Mouse (Mus musculus): ENCODE results near the gene Dcaf10. TPM values are rescaled to one million over a fixed set of nuclear protein-coding genes. Genes with fewer than 3 reads are reported as not detected.
A peak's percentile ranks its signal among the peaks of the same experiment; 100 is the strongest.
"Not testable (repeated sequence)": the region's sequence is repeated elsewhere in the genome, so short reads cannot be mapped to it uniquely, and the experiment has no call there.

Dcaf10 gene
- polyA plus RNA-seq, 1 experiment from 2014 or later, result 8.9 TPM

GRCm38 (mm10) chr4:45341226-45341625 is 675 bp upstream of the Dcaf10 start:
- peak overlapping the region; percentile 95 for H3K4me2 ChIP-seq (replicated peaks; ENCODE audit: low read depth, low read length)
- H3K9ac ChIP-seq (replicated peaks; ENCODE audit: low read length), result peak overlapping the region; percentile 97
- H3K4me1 ChIP-seq (ENCODE audit: insufficient read depth, low read length), result peaks cover 18% of the 10 kb centered on the region
- no peaks in the 10 kb centered on the region for H3K36me3 ChIP-seq (ENCODE audit: insufficient read depth, low read length)
- no peak for ATAC-seq (ENCODE audit: low FRiP score, low TSS enrichment)
- no peaks in the 10 kb centered on the region for H3K27me3 ChIP-seq (ENCODE audit: insufficient read depth, low read length)
- 57% methylated on average over 9 of the region's 9 CpGs for WGBS
- H3K4me3 ChIP-seq (ENCODE audit: low read length), result peak overlapping the region; percentile 99
- H3K27ac ChIP-seq (ENCODE audit: low read length), result peak overlapping the region; percentile 98
- H3K9me3 ChIP-seq (ENCODE audit: low read length), result no peaks in the 10 kb centered on the region

- WGBS, result under 1% methylated on average over 71 of the region's 76 CpGs
- peak within 1 kb of the TSS; percentile 98 for H3K27ac ChIP-seq (ENCODE audit: low read length)
- peaks cover 18% of the 10 kb centered on the region for H3K4me1 ChIP-seq (ENCODE audit: insufficient read depth, low read length)
- ATAC-seq (ENCODE audit: low FRiP score, low TSS enrichment), result peak; percentile 90
- no peaks in the 10 kb centered on the region for H3K27me3 ChIP-seq (ENCODE audit: insufficient read depth, low read length)
- H3K4me2 ChIP-seq (replicated peaks; ENCODE audit: low read depth, low read length), result peak within 1 kb of the TSS; percentile 95
- no peaks in the 10 kb centered on the region for H3K9me3 ChIP-seq (ENCODE audit: low read length)
- 0 out of 2 replicates have a peak, but pooled peaks cover 4% of the 10 kb centered on the region for H3K36me3 ChIP-seq (ENCODE audit: insufficient read depth, low read length)
- H3K9ac ChIP-seq (replicated peaks; ENCODE audit: low read length), result peak within 1 kb of the TSS; percentile 97
- peak within 1 kb of the TSS; percentile 99 for H3K4me3 ChIP-seq (ENCODE audit: low read length)
These were observed 620 bp downstream of the Dcaf10 start, which contains the start of gene Exosc3 for GRCm38 (mm10) chr4:45342286-45343155. TSS of gene Exosc3 (minus strand) at chr4:45342732.

- ATAC-seq (ENCODE audit: low FRiP score, low TSS enrichment), result no peak
- Histone ChIP-seq H3K9ac (replicated peaks; ENCODE audit: low read length) (no peak overlapping the region), H3K4me3 (ENCODE audit: low read length) (no peak overlapping the region), H3K9me3 (ENCODE audit: low read length) (no peaks in the 10 kb centered on the region), H3K4me2 (replicated peaks; ENCODE audit: low read depth, low read length) (no peak overlapping the region), H3K27ac (ENCODE audit: low read length) (no peak overlapping the region), H3K4me1 (ENCODE audit: insufficient read depth, low read length) (no peaks in the 10 kb centered on the region), H3K36me3 (ENCODE audit: insufficient read depth, low read length) (peaks cover 11% of the 10 kb centered on the region), H3K27me3 (ENCODE audit: insufficient read depth, low read length) (no peaks in the 10 kb centered on the region)
- WGBS, result 87% methylated on average over 3 of the region's 3 CpGs
These were observed 14.8 kb downstream of the Dcaf10 start for GRCm38 (mm10) chr4:45356653-45357052.

GRCm38 (mm10) chr4:45371261-45371660 is 29.4 kb downstream of the Dcaf10 start:
- Histone ChIP-seq H3K27me3 (ENCODE audit: insufficient read depth, low read length) (no peaks in the 10 kb centered on the region), H3K9me3 (ENCODE audit: low read length) (no peaks in the 10 kb centered on the region), H3K27ac (ENCODE audit: low read length) (no peak overlapping the region), H3K4me2 (replicated peaks; ENCODE audit: low read depth, low read length) (no peak overlapping the region), H3K4me1 (ENCODE audit: insufficient read depth, low read length) (peaks cover 9% of the 10 kb centered on the region; the same call in 1 of the 2 replicates), H3K4me3 (ENCODE audit: low read length) (no peak overlapping the region), H3K36me3 (ENCODE audit: insufficient read depth, low read length) (peaks cover 38% of the 10 kb centered on the region), H3K9ac (replicated peaks; ENCODE audit: low read length) (no peak overlapping the region)
- no peak for ATAC-seq (ENCODE audit: low FRiP score, low TSS enrichment)
- WGBS, result 83% methylated on average over 3 of the region's 3 CpGs

- Histone ChIP-seq H3K9me3 (ENCODE audit: low read length) (no peaks in the 10 kb centered on the region), H3K4me1 (ENCODE audit: insufficient read depth, low read length) (peaks cover 9% of the 10 kb centered on the region; the same call in 1 of the 2 replicates)
These were observed 33.0 kb downstream of the Dcaf10 start for GRCm38 (mm10) chr4:45374879-45375278.

GRCm38 (mm10) chr4:45376573-45376972 is 34.7 kb downstream of the Dcaf10 start:
- H3K9ac ChIP-seq (replicated peaks; ENCODE audit: low read length), result no peak overlapping the region
- H3K27ac ChIP-seq (ENCODE audit: low read length), result no peak overlapping the region
- peaks cover 9% of the 10 kb centered on the region; the same call in 1 of the 2 replicates for H3K4me1 ChIP-seq (ENCODE audit: insufficient read depth, low read length)
- no peak overlapping the region for H3K4me3 ChIP-seq (ENCODE audit: low read length)
- no peaks in the 10 kb centered on the region for H3K27me3 ChIP-seq (ENCODE audit: insufficient read depth, low read length)
- WGBS, result 79% methylated on average over 4 of the region's 4 CpGs
- no peaks in the 10 kb centered on the region for H3K9me3 ChIP-seq (ENCODE audit: low read length)
- no peak for ATAC-seq (ENCODE audit: low FRiP score, low TSS enrichment)
- peaks cover 31% of the 10 kb centered on the region for H3K36me3 ChIP-seq (ENCODE audit: insufficient read depth, low read length)
- no peak overlapping the region for H3K4me2 ChIP-seq (replicated peaks; ENCODE audit: low read depth, low read length)

More at GRCm38 (mm10) chr4:45374879-45375278, 33.0 kb downstream of the Dcaf10 start:
- Histone ChIP-seq H3K36me3 (ENCODE audit: insufficient read depth, low read length) (peaks cover 38% of the 10 kb centered on the region), H3K4me3 (ENCODE audit: low read length) (no peak overlapping the region), H3K9ac (replicated peaks; ENCODE audit: low read length) (no peak overlapping the region), H3K27ac (ENCODE audit: low read length) (no peak overlapping the region), H3K27me3 (ENCODE audit: insufficient read depth, low read length) (no peaks in the 10 kb centered on the region), H3K4me2 (replicated peaks; ENCODE audit: low read depth, low read length) (no peak overlapping the region)
- 26% methylated on average over 5 of the region's 5 CpGs for WGBS
- ATAC-seq (ENCODE audit: low FRiP score, low TSS enrichment), result no peak

- not testable (repeated sequence) for H3K27ac ChIP-seq (ENCODE audit: low read length); H3K9ac ChIP-seq (replicated peaks; ENCODE audit: low read length); H3K4me2 ChIP-seq (replicated peaks; ENCODE audit: low read depth, low read length); H3K27me3 ChIP-seq (ENCODE audit: insufficient read depth, low read length); H3K36me3 ChIP-seq (ENCODE audit: insufficient read depth, low read length); H3K4me1 ChIP-seq (ENCODE audit: insufficient read depth, low read length); H3K9me3 ChIP-seq (ENCODE audit: low read length); ATAC-seq (ENCODE audit: low FRiP score, low TSS enrichment); H3K4me3 ChIP-seq (ENCODE audit: low read length)
- 83% methylated on average over 10 of the region's 10 CpGs for WGBS
These were observed 39.1 kb downstream of the Dcaf10 start for GRCm38 (mm10) chr4:45380903-45381580.

GRCm38 (mm10) chr4:45382133-45382532 is 40.2 kb downstream of the Dcaf10 start:
- H3K27me3 ChIP-seq (ENCODE audit: insufficient read depth, low read length); H3K36me3 ChIP-seq (ENCODE audit: insufficient read depth, low read length); H3K4me1 ChIP-seq (ENCODE audit: insufficient read depth, low read length); H3K4me3 ChIP-seq (ENCODE audit: low read length); ATAC-seq (ENCODE audit: low FRiP score, low TSS enrichment); H3K9me3 ChIP-seq (ENCODE audit: low read length); H3K4me2 ChIP-seq (replicated peaks; ENCODE audit: low read depth, low read length); H3K27ac ChIP-seq (ENCODE audit: low read length); H3K9ac ChIP-seq (replicated peaks; ENCODE audit: low read length): not testable (repeated sequence)
- WGBS, result 73% methylated on average over 2 of the region's 2 CpGs

- ATAC-seq (ENCODE audit: low FRiP score, low TSS enrichment); H3K36me3 ChIP-seq (ENCODE audit: insufficient read depth, low read length); H3K4me3 ChIP-seq (ENCODE audit: low read length); H3K27me3 ChIP-seq (ENCODE audit: insufficient read depth, low read length); H3K4me2 ChIP-seq (replicated peaks; ENCODE audit: low read depth, low read length); H3K4me1 ChIP-seq (ENCODE audit: insufficient read depth, low read length); H3K9me3 ChIP-seq (ENCODE audit: low read length); H3K27ac ChIP-seq (ENCODE audit: low read length); H3K9ac ChIP-seq (replicated peaks; ENCODE audit: low read length): not testable (repeated sequence)
- WGBS, result 95% methylated on average over 5 of the region's 5 CpGs
These were observed 45.4 kb downstream of the Dcaf10 start for GRCm38 (mm10) chr4:45387296-45387695.
